Mouse (Mus musculus): ENCODE measurements around the gene Atxn2. TPM values are rescaled to one million over a fixed set of nuclear protein-coding genes. Genes with fewer than 3 reads are reported as not detected.

Gene Atxn2
- total RNA-seq, 2 experiments from 2014 or later: 248 to 251 TPM

GRCm38 (mm10) chr5:121833572-121834240 is 122.6 kb downstream of the Atxn2 start:
- no peak for DNase-seq (ENCODE audit: extremely low spot score in 1 of 2, low spot score in 2 of 2)
- no peak for TF ChIP-seq CTCF (IDR thresholded peaks at IDR 0.05)
- intact Hi-C loops (cut with DNase I): no loop called here
- H3K27ac ChIP-seq: peak overlapping the region; percentile 16; the same call in 1 of the 2 replicates
- H3K4me3 ChIP-seq: peak overlapping the region; percentile 3; the same call in 1 of the 2 replicates

- peak overlapping the region; percentile 28 for H3K4me3 ChIP-seq
- intact Hi-C loops (cut with DNase I): no loop called here
- TF ChIP-seq CTCF (IDR thresholded peaks at IDR 0.05): no peak
- DNase-seq (ENCODE audit: extremely low spot score in 1 of 2, low spot score in 2 of 2): no peak
- peak overlapping the region; percentile 16; the same call in 1 of the 2 replicates for H3K27ac ChIP-seq
These were observed 123.1 kb downstream of the Atxn2 start for GRCm38 (mm10) chr5:121834241-121834606.

- Histone ChIP-seq H3K27ac (peak overlapping the region; percentile 95), H3K4me3 (peak overlapping the region; percentile 73)
- no peak for TF ChIP-seq CTCF (IDR thresholded peaks at IDR 0.05)
- intact Hi-C loops (cut with DNase I): loop anchor here (5.0 kb wide), 1 partner anchor 123 kb away; the partner anchor contains the start of gene Atxn2
- no peak for DNase-seq (ENCODE audit: extremely low spot score in 1 of 2, low spot score in 2 of 2)
These were observed 124.0 kb downstream of the Atxn2 start for GRCm38 (mm10) chr5:121834991-121835747.

- TF ChIP-seq CTCF (IDR thresholded peaks at IDR 0.05): no peak
- Histone ChIP-seq H3K4me3 (peak overlapping the region; percentile 73), H3K27ac (peak overlapping the region; percentile 95)
- DNase-seq (ENCODE audit: extremely low spot score in 1 of 2, low spot score in 2 of 2): no peak
- intact Hi-C loops (cut with DNase I): loop anchor here (5.0 kb wide), 1 partner anchor 124 kb away; the partner anchor contains the start of gene Atxn2
These were observed 125.0 kb downstream of the Atxn2 start for GRCm38 (mm10) chr5:121835949-121836691.

GRCm38 (mm10) chr5:121836692-121837415 is 125.7 kb downstream of the Atxn2 start:
- DNase-seq (ENCODE audit: extremely low spot score in 1 of 2, low spot score in 2 of 2): peak; percentile 79 to 82
- H3K27ac ChIP-seq: peak overlapping the region; percentile 95
- no peak; the same call in 1 of the 2 replicates for TF ChIP-seq CTCF (IDR thresholded peaks at IDR 0.05)
- intact Hi-C loops (cut with DNase I): loop anchor here (5.0 kb wide), 1 partner anchor 125 kb away; the partner anchor contains the start of gene Atxn2
- peak overlapping the region; percentile 73 for H3K4me3 ChIP-seq

- peak in 1 of 2 experiments; percentile 57 for DNase-seq (ENCODE audit: extremely low spot score in 1 of 2, low spot score in 2 of 2)
- intact Hi-C loops (cut with DNase I): loop anchor here (5.0 kb wide), 1 partner anchor 125 kb away; the partner anchor contains the start of gene Atxn2
- Histone ChIP-seq H3K27ac (peak within 1 kb of the TSS; percentile 95), H3K4me3 (peak within 1 kb of the TSS; percentile 73)
- no peak; the same call in 1 of the 2 replicates for TF ChIP-seq CTCF (IDR thresholded peaks at IDR 0.05)
These were observed 126.6 kb downstream of the Atxn2 start, which contains the start of gene Sh2b3 for GRCm38 (mm10) chr5:121837441-121838340. Sh2b3 (minus strand) TSS chr5:121837646.

- intact Hi-C loops (cut with DNase I): loop anchor here (5.0 kb wide), 1 partner anchor 126 kb away; the partner anchor contains the start of gene Atxn2
- H3K4me3 ChIP-seq: peak overlapping the region; percentile 42
- peak overlapping the region; percentile 81 for H3K27ac ChIP-seq
- peak in 1 of 2 experiments; percentile 46 for DNase-seq (ENCODE audit: extremely low spot score in 1 of 2, low spot score in 2 of 2)
- TF ChIP-seq CTCF (IDR thresholded peaks at IDR 0.05): no peak
These were observed 127.4 kb downstream of the Atxn2 start for GRCm38 (mm10) chr5:121838341-121839127.

GRCm38 (mm10) chr5:121839128-121839473 is 128.0 kb downstream of the Atxn2 start:
- intact Hi-C loops (cut with DNase I): loop anchor here (5.0 kb wide), 1 partner anchor 127 kb away; the partner anchor contains the start of gene Atxn2
- no peak overlapping the region for H3K4me3 ChIP-seq
- H3K27ac ChIP-seq: peak overlapping the region; percentile 81

GRCm38 (mm10) chr5:121841516-121841915 is 130.4 kb downstream of the Atxn2 start:
- Histone ChIP-seq H3K27ac (no peak overlapping the region), H3K4me3 (no peak overlapping the region)
- intact Hi-C loops (cut with DNase I): no loop called here
- DNase-seq (ENCODE audit: extremely low spot score in 1 of 2, low spot score in 2 of 2): no peak
- no peak for TF ChIP-seq CTCF (IDR thresholded peaks at IDR 0.05)

More at GRCm38 (mm10) chr5:121839128-121839473, 128.0 kb downstream of the Atxn2 start:
- TF ChIP-seq CTCF (IDR thresholded peaks at IDR 0.05): no peak
- DNase-seq (ENCODE audit: extremely low spot score in 1 of 2, low spot score in 2 of 2): no peak

All from left cerebral cortex, adult 2 months (tissue).